Mouse (Mus musculus) erythroblast, embryonic 14.5 days (primary cell): ENCODE measurements around the gene Il23a.

Experiments
- GATA1 ChIP-seq: IDR thresholded peaks from 2 replicates; pipeline ENCODE4 v1.6.1; 2012; ENCODE audit warnings: low read length, inconsistent platforms, mixed read lengths
- TAL1 ChIP-seq: IDR thresholded peaks from 3 replicates; pipeline ENCODE4 v1.6.1; 2012; ENCODE audit warnings: low read length, inconsistent platforms, mixed read lengths

DNA sequence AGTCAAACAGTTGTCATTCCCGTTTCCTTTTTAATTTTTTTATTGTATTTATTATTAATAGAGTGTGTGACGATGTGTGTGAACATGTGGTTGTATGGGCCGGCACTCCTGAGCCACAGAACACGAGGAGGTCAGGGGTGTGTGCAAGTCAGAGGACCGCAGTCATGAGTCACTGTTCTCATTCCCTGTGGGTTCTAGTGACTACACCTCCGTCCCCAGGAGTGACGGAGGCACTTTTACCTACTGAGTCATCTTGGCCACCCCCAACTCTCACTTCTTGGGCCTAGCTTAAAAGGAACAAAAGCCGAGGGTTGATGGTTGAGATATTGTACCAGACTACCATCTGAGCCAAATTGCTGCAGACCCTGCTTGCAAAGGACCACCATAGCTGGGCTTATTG lies 42.2 kb downstream of the Il23a start:
- TF ChIP-seq GATA1 = no peak
- TF ChIP-seq TAL1 = no peak
